Mouse (Mus musculus): Measurements from ENCODE around the gene Snx10.
"Not testable (repeated sequence)": the region's sequence is repeated elsewhere in the genome, so short reads cannot be mapped to it uniquely, and the experiment has no call there.

Gene Snx10

DNA sequence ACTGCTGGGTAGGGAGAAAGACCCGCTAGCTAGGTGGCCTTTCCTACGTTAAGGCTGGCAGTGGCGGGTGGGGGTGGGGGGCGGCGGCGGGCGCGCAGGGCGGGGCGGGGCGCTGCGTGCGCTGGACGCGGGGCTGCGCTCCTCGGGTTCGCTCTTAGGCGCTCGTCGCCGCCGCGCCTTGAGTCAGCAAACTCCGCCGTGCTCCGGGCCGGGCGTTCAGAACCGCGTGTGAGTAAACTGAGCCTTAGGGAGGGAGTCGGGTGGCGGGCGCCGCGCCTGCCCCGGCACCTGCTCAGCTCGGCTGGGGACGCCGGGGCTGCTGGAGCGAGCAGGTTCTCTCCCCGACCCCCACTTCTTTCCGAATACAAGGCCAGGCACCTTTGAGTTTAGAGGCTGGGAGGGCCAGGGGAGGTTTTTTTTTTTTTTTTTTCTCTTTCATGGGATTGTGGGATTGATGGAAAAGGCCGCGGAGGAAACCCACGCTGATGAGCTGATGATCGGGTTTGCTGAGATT is at the start of gene Snx10:
TSS of gene Snx10 (plus strand) at position 95 of the 514 bp plus-strand sequence.
- DNase-seq (ENCODE audit: low spot score): no peak

DNA sequence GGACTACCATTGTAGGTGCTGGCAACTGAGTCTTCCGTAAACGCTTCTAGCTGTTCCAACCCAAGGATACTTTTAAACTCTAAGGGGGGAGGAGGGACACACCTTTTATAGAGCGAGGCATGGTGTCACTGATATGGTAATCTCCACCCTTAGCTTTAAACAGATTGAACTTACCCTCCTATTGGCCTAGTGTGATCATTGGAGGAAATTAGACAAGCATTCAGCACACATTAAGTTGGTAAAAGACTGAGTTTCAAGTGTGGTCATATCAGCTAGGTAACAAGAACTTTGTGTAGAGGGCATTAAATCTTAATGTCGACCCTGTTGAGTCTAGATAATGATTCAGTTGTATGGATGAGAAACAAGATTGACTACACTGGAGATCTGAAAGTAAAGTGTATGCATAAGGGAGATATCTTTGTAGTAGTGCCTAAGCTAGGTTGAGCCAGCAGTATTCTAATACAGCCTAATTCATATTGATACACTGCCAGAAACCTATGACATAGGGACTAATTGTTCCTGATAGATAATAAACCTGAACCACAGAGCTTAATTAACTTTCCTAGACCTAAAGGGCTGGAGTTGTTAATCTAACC is 44.5 kb upstream of the Snx10 start:
- no peak for DNase-seq (ENCODE audit: low spot score)

DNA sequence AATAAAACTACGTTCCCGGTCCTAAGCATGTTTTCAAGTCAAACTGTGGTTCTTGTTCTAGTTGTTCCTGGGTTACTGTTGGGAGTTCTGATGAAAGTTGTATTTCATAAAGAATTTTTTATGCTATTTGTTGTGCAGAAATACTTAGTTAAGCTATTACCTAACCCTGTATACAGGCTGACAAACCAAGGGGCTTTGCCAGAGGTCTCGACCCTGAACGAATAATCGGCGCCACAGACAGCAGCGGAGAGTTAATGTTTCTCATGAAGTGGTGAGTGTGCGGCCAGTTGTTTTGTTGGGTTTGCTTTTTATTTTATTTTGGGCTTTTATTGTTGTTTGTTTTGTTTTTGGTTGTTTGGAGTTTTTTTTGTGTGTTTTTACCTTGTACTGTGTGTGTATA is 42.2 kb upstream of the Snx10 start:
- DNase-seq (ENCODE audit: low spot score): no peak

- no peak for DNase-seq (ENCODE audit: low spot score)
Observed at GRCm38 (mm10) chr6:51483861-51484260, 39.8 kb upstream of the Snx10 start.

DNA sequence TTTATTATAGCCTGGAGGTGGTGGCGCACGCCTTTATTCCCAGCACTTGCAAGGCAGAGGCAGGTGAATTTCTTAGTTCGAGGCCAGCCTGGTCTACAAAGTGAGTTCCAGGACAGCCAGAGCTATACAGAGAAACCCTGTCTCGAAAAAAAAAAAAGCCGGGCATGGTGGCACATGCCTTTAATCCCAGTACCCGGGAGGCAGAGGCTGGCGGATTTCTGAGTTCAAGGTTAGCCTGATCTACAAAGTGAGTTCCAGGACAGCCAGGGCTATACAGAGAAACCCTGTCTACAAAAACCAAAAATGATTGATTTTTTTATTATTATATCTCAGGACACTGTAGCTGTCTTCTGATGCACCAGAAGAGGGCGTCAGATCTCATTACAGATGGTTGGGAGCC is 39.1 kb upstream of the Snx10 start:
- DNase-seq (ENCODE audit: low spot score): not testable (repeated sequence)

DNA sequence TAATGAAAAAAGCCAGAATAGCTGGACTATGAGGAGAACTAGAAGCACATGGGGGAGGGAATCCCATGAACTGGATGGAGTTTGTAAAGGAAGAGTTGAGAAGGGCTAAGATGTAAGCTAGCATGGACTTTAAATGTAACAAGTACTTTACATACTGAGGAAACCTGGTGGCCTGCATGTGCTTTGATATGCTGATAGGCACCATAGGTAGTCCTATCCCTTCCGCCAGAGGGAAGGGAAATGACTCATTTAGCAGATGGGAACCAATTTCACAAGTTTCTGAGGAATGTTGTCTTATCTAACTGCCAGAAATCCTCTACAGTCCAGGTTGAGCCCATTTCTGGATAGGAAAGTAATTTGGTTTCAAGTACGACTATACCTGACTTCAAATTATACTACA is 38.1 kb upstream of the Snx10 start:
- DNase-seq (ENCODE audit: low spot score): no peak

GRCm38 (mm10) chr6:51486076-51486710 is 37.5 kb upstream of the Snx10 start:
- DNase-seq (ENCODE audit: low spot score): no peak

DNA sequence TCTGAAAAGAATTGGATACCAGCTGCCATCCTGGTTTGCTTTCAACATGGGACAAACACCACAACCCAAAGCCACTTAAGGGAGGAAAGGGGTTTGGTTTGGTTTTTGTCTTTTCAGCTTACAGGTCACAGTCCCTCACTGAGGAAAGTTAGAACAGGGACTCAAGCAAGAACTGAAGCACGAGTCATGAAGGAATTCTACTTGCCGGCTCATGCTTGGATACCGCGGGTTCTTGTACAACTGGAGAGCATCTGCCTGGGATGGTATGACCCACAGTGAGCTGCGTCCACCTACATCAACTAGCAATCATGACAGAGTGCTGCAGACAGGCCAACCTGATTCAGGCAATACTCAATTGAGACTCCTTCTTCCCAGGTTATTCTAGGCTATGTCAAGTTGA is 37.0 kb upstream of the Snx10 start:
- no peak for DNase-seq (ENCODE audit: low spot score)

GRCm38 (mm10) chr6:51489787-51490186 is 33.9 kb upstream of the Snx10 start:
- DNase-seq (ENCODE audit: low spot score): no peak

GRCm38 (mm10) chr6:51497321-51498111 is 26.2 kb upstream of the Snx10 start:
- DNase-seq (ENCODE audit: low spot score): no peak

DNA sequence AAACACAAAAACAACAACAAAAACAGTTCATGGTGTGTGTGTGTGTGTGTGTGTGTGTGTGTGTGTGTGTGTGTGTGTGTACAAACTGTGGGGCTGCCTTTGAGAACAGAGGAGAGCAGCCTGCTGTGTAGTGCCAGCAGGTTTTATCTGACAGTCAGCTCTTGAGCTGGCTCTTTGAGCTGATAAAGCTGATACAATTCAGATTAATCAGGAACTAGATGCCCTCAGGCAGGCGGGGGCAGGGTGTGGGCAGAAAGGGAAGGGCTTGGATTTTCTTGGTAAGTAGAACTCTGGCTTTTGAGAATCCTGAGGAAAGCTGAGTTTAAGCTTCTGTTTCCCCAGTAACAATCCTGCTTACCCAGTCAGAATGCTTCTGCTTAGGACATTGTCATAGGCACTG is 18.0 kb upstream of the Snx10 start:
- DNase-seq (ENCODE audit: low spot score): no peak

DNA sequence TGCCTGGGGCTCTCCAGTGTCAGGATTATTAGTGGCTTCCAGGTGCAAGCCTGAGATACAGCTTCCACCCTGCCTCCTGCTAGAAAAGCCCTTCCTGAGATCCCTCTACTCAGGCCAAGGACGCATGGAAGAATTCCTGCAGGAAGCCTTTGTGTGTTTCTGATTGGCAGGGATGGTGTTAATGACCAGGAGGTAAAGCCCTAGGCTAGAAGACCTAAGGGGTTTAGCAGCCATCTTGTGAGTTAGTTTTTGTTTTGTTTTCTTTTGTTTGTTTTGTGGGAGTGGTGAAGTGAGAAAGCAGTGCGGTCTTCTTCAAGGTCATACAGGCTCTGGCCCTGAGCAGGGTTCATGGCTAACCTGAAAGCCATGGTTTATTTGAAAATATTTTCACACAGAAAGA is 16.1 kb upstream of the Snx10 start:
- no peak for DNase-seq (ENCODE audit: low spot score)

GRCm38 (mm10) chr6:51508750-51509648 is 14.7 kb upstream of the Snx10 start:
- DNase-seq (ENCODE audit: low spot score): no peak

DNA sequence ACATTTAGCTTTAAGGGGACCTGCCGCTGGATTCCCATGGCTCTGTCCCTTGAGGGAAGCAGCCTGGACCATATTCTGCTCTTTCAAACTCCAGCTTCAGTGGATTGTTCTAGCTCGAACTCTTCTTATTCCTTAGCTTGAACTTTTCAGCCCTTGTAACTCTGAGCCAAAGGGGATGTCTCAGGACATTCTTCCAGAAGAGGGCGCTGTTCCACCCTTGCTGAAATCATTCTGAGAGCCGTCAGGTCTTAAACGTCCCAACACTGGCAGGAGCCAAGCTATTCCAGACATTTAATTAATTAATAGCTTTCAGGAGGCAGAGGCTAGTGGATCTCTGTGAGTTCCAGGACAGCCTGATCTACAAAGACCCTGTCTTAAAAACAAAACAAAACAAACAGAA is 13.6 kb upstream of the Snx10 start:
- no peak for DNase-seq (ENCODE audit: low spot score)

GRCm38 (mm10) chr6:51510946-51511345 is 12.8 kb upstream of the Snx10 start:
- no peak for DNase-seq (ENCODE audit: low spot score)

DNA sequence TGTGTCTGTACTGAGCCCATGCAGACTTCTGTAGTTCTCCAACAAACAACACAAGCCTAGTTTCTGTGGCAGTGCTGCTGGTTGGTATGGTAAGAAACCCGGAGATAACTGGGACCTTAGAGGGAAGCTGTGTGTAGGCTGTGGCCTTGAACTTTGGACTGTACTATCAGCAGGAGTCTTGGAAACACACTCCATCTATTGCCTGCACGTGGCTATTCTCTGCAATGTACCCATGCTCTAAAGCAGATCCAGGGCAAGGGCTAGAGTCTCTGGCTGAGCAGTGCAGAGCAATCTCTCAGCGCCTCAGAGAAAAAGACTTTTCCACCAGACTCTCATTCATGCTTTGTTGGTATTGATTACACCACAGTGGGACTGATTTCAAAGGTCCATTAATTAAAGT is 10.0 kb upstream of the Snx10 start:
- no peak for DNase-seq (ENCODE audit: low spot score)

- no peak for DNase-seq (ENCODE audit: low spot score)
Observed at GRCm38 (mm10) chr6:51514860-51515259, 8.8 kb upstream of the Snx10 start.

GRCm38 (mm10) chr6:51523310-51523709 is 391 bp upstream of the Snx10 start:
- DNase-seq (ENCODE audit: low spot score): no peak

DNA sequence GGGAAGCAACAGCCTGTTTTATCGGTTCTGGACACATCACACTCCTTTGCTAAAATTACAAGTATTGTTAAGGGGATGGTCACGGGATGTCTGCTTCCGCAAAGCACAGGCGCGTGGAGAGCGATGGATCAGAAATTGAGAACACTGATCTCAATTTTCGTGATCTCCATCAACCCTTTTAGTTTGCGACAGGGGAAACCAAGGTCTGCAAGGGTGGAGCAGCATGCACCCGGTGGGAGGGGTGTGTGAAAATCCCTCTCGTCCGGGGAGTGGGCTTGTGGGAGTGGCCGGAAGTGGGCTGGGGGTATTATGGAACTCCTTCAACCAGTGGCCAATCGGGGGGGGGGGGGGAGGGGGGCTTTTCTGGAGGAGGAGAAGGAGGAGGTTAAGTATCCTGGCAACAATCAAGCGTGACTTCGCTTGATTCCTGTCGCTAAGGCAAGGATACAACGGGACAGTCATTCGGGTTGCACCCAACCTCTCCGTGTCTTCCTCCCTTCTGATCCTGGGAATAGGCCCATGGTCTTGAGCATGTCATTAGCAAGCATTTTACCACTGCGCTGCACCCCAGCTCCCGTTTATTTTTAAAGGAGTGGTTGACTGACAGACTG is 725 bp downstream of the Snx10 start:
- no peak for DNase-seq (ENCODE audit: low spot score)

- no peak for DNase-seq (ENCODE audit: low spot score)
Observed at GRCm38 (mm10) chr6:51525001-51525400, 1.3 kb downstream of the Snx10 start.

DNA sequence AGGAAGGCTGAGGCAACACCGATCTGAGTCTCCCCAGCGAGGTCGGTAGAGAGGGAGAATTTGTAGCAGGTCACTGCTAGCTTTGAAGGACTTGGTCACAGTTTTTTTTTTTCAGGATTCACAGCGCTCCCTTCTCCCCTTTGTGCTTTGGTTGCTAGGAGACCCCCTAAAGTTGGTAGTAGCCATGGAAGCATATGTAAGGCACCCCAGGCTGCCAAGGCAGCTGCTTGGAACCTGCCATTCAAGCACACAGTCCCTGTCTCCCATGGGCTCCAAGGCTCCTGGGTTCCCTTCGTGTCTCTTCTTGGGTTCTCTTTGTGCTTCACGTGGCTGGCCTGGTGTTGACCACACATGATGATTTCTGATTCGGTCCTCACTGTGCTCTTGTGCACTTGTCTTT is 5.8 kb downstream of the Snx10 start:
- no peak for DNase-seq (ENCODE audit: low spot score)

Measured in urinary bladder, postnatal 10 days (tissue).